Mouse (Mus musculus) forebrain, postnatal 0 days (tissue): ENCODE results near the gene Mgp. TPM values are rescaled to one million over a fixed set of nuclear protein-coding genes. Genes with fewer than 3 reads are reported as not detected.
A peak's percentile ranks its signal among the peaks of the same experiment; 100 is the strongest.

Source experiments
- ATAC-seq: fragments of 200-750 bp; cut with Nextera tagmentation; 2 replicates; pipeline ENCODE4 v1.8.0; 2017; ENCODE audit warnings: mild to moderate bottlenecking, moderate library complexity
- DNase-seq: peaks from one replicate; pipeline ENCODE4 v3.0.0-alpha.2; 2015
- H3K27ac ChIP-seq: fragments of 300-500 bp; sonication (generic); 2 replicates; pipeline ENCODE4 v1.5.1; 2014; ENCODE audit warnings: low read depth, mild to moderate bottlenecking, antibody characterized with exemption, low read length, moderate library complexity, mixed read lengths
- H3K27me3 ChIP-seq: fragments of 300-500 bp; sonication (generic); 2 replicates; pipeline ENCODE4 v1.6.1; 2014; ENCODE audit warnings: mild to moderate bottlenecking, low read length, mixed read lengths; ENCODE audit not compliant: insufficient read depth
- H3K36me3 ChIP-seq: fragments of 300-500 bp; sonication (generic); 2 replicates; pipeline ENCODE4 v1.6.1; 2014; ENCODE audit warnings: mild to moderate bottlenecking, moderate library complexity; ENCODE audit not compliant: insufficient read depth
- H3K4me1 ChIP-seq: fragments of 300-500 bp; sonication (generic); 2 replicates; pipeline ENCODE4 v1.6.1; 2014; ENCODE audit warnings: antibody characterized with exemption; ENCODE audit not compliant: insufficient read depth
- H3K4me2 ChIP-seq: fragments of 300-500 bp; sonication (generic); 2 replicates; pipeline ENCODE4 v1.6.1; 2014; ENCODE audit warnings: low read depth, mild to moderate bottlenecking, moderate library complexity
- H3K4me3 ChIP-seq: fragments of 300-500 bp; sonication (generic); 2 replicates; pipeline ENCODE4 v1.5.1; 2014; ENCODE audit warnings: low read depth, low read length, mixed read lengths
- H3K9ac ChIP-seq: fragments of 300-500 bp; sonication (generic); 2 replicates; pipeline ENCODE4 v1.6.1; 2014; ENCODE audit warnings: mild to moderate bottlenecking
- H3K9me3 ChIP-seq: fragments of 300-500 bp; sonication (generic); 2 replicates; pipeline ENCODE4 v1.6.1; 2016; ENCODE audit warnings: low read length
- CTCF ChIP-seq: sonication (generic); IDR thresholded peaks from 2 replicates; pipeline ENCODE4 v1.5.1; 2016; ENCODE audit warnings: antibody characterized with exemption, control low read depth, low read depth
- WGBS: fragments of 180-500 bp; shearing (Covaris S2); extraction: QIAGEN DNeasy Blood & Tissue Kit; methylation state at CpG from one replicate; pipeline ENCODE4 v1.1.7; 2014; 5-methylcytosine and 5-hydroxymethylcytosine counted together
- polyA plus RNA-seq: library from polyadenylated mRNA; unstranded; fragments of >200 nt; fragmentation: Nextera tagmentation; extraction: Ambion mirVana; gene quantifications from 2 replicates; pipeline ENCODE4 v1.2.1, GENCODE M21; 2015
- total RNA-seq: library from RNA; depleted of rRNA; stranded (reverse); fragments of >200 nt; gene quantifications from 2 replicates; pipeline ENCODE4 v1.2.3, GENCODE M21; 2014

The Mgp gene
- total and polyA plus RNA-seq, 2 experiments from 2014 or later: 31.2 to 39.9 TPM

- Histone ChIP-seq H3K4me3 (no peak overlapping the region), H3K27ac (no peak overlapping the region), H3K4me1 (peaks cover 5% of the 10 kb centered on the region; the same call in 1 of the 2 replicates), H3K27me3 (no peaks in the 10 kb centered on the region), H3K4me2 (no peak overlapping the region), H3K9me3 (no peaks in the 10 kb centered on the region), H3K36me3 (no peaks in the 10 kb centered on the region), H3K9ac (no peak overlapping the region)
- 4% methylated on average over 2 of the region's 2 CpGs for WGBS
- ATAC-seq (no peak), DNase-seq (no peak)
- TF ChIP-seq CTCF: no peak
These were observed 42.3 kb upstream of the Mgp start for GRCm38 (mm10) chr6:136917885-136918284.

- Histone ChIP-seq H3K4me3 (no peak overlapping the region), H3K4me1 (0 out of 2 replicates have a peak, but pooled peaks cover 5% of the 10 kb centered on the region), H3K4me2 (no peak overlapping the region), H3K27me3 (no peaks in the 10 kb centered on the region), H3K36me3 (no peaks in the 10 kb centered on the region), H3K9me3 (no peaks in the 10 kb centered on the region), H3K9ac (no peak overlapping the region), H3K27ac (no peak overlapping the region)
- no peak for TF ChIP-seq CTCF
- 85% methylated on average over 8 of the region's 8 CpGs for WGBS
- DNase-seq (no peak), ATAC-seq (no peak)
These were observed 40.2 kb upstream of the Mgp start for GRCm38 (mm10) chr6:136915721-136916395.

GRCm38 (mm10) chr6:136914234-136914633 lies 38.6 kb upstream of the Mgp start:
- TF ChIP-seq CTCF: no peak
- no peak for DNase-seq
- WGBS: 94% methylated on average over 6 of the region's 6 CpGs

GRCm38 (mm10) chr6:136913384-136914126 lies 37.9 kb upstream of the Mgp start:
- Histone ChIP-seq H3K27me3 (no peaks in the 10 kb centered on the region), H3K4me2 (peak overlapping the region; percentile 24), H3K4me1 (0 out of 2 replicates have a peak, but pooled peaks cover 5% of the 10 kb centered on the region), H3K4me3 (peak overlapping the region; percentile 9; the same call in 1 of the 2 replicates), H3K9me3 (no peaks in the 10 kb centered on the region), H3K27ac (no peak overlapping the region), H3K36me3 (no peaks in the 10 kb centered on the region), H3K9ac (peak overlapping the region; percentile 29; the same call in 1 of the 2 replicates)
- ATAC-seq: peak; percentile 65
- DNase-seq: peak; percentile 18
- no peak for TF ChIP-seq CTCF
- WGBS: 15% methylated on average over 18 of the region's 18 CpGs

More at GRCm38 (mm10) chr6:136914234-136914633, 38.6 kb upstream of the Mgp start:
- ATAC-seq: no peak
- Histone ChIP-seq H3K4me1 (0 out of 2 replicates have a peak, but pooled peaks cover 5% of the 10 kb centered on the region), H3K27ac (no peak overlapping the region), H3K9me3 (no peaks in the 10 kb centered on the region), H3K4me2 (no peak overlapping the region), H3K36me3 (no peaks in the 10 kb centered on the region), H3K27me3 (no peaks in the 10 kb centered on the region), H3K4me3 (no peak overlapping the region), H3K9ac (no peak overlapping the region)

GRCm38 (mm10) chr6:136912751-136913265 lies 37.2 kb upstream of the Mgp start:
- no peak for TF ChIP-seq CTCF
- Histone ChIP-seq H3K27me3 (no peaks in the 10 kb centered on the region), H3K9ac (no peak overlapping the region), H3K9me3 (no peaks in the 10 kb centered on the region), H3K27ac (no peak overlapping the region), H3K4me2 (no peak overlapping the region), H3K36me3 (no peaks in the 10 kb centered on the region), H3K4me3 (no peak overlapping the region), H3K4me1 (0 out of 2 replicates have a peak, but pooled peaks cover 5% of the 10 kb centered on the region)
- WGBS: 57% methylated on average over 1 of the region's 2 CpGs
- ATAC-seq (no peak), DNase-seq (no peak)

GRCm38 (mm10) chr6:136910247-136910890 lies 34.7 kb upstream of the Mgp start:
- no peak overlapping the region for H3K4me3 ChIP-seq
- no peaks in the 10 kb centered on the region for H3K36me3 ChIP-seq
- H3K4me1 ChIP-seq: 0 out of 2 replicates have a peak, but pooled peaks cover 5% of the 10 kb centered on the region
- no peaks in the 10 kb centered on the region for H3K27me3 ChIP-seq
- no peak overlapping the region for H3K27ac ChIP-seq
- no peak overlapping the region for H3K4me2 ChIP-seq
- no peak overlapping the region for H3K9ac ChIP-seq
- no peak for TF ChIP-seq CTCF
- no peaks in the 10 kb centered on the region for H3K9me3 ChIP-seq
- peak; percentile 32 for DNase-seq
- WGBS: 74% methylated on average over 9 of the region's 9 CpGs
- ATAC-seq: no peak
